Mouse (Mus musculus) left cerebral cortex, postnatal 14 days (tissue): ENCODE results near the gene Klhl42. TPM values are rescaled to one million over a fixed set of nuclear protein-coding genes. Genes with fewer than 3 reads are reported as not detected.

Source experiments
- DNase-seq, 2 experiments: peaks; one replicate each; pipeline ENCODE4 v3.0.0; 2021 to 2022; ENCODE audit warnings: low spot score in 2 of 2, mixed read lengths in 1 of 2
- intact Hi-C: fragments of 180-260 bp; cut with DNase I; formaldehyde crosslinking; loops from one replicate; pipeline ENCODE4 v1.15.1; 2025
- total RNA-seq, 2 experiments: library from RNA; stranded (reverse); gene quantifications; 2 replicates each; pipeline ENCODE4 v1.2.3; 2021

Gene Klhl42
- total RNA-seq, 2 experiments from 2014 or later, result 22.9 to 23.8 TPM

- intact Hi-C loops, result no loop called here
These were observed 47.1 kb downstream of the Klhl42 start for GRCm38 (mm10) chr6:147138260-147138659.

GRCm38 (mm10) chr6:147140600-147141154 is 49.5 kb downstream of the Klhl42 start:
- intact Hi-C loops, result no loop called here
- no peak for DNase-seq

More at GRCm38 (mm10) chr6:147138260-147138659, 47.1 kb downstream of the Klhl42 start:
- no peak for DNase-seq

GRCm38 (mm10) chr6:147144664-147145063 is 53.5 kb downstream of the Klhl42 start:
- DNase-seq, result no peak
- intact Hi-C loops, result no loop called here

GRCm38 (mm10) chr6:147145277-147145676 is 54.1 kb downstream of the Klhl42 start:
- intact Hi-C loops, result no loop called here
- DNase-seq, result peak; percentile 54 to 60

- no peak for DNase-seq
- intact Hi-C loops, result no loop called here
These were observed 54.6 kb downstream of the Klhl42 start for GRCm38 (mm10) chr6:147145753-147146152.

- intact Hi-C loops, result no loop called here
- DNase-seq, result no peak
These were observed 59.9 kb downstream of the Klhl42 start for GRCm38 (mm10) chr6:147151069-147151468.

GRCm38 (mm10) chr6:147151839-147152238 is 60.7 kb downstream of the Klhl42 start:
- DNase-seq, result no peak
- intact Hi-C loops, result no loop called here

GRCm38 (mm10) chr6:147155085-147155484 is 63.9 kb downstream of the Klhl42 start:
- intact Hi-C loops, result no loop called here
- no peak for DNase-seq

- no peak for DNase-seq
- intact Hi-C loops, result no loop called here
These were observed 70.8 kb downstream of the Klhl42 start for GRCm38 (mm10) chr6:147161818-147162584.

Other genes starting within 250 kb of the Klhl42 start
- gene Smco2, start 241.3 kb upstream of the Klhl42 start, total RNA-seq, result not detected
- 10 to 100 TPM; 65.4 to 86.1 TPM for gene Ppfibp1, start 202.9 kb upstream of the Klhl42 start, total RNA-seq
- not detected for gene 1700034J05Rik, start 137.0 kb upstream of the Klhl42 start, total RNA-seq
- gene Rep15, start 58.8 kb upstream of the Klhl42 start, total RNA-seq, result 1 to 10 TPM; 1.6 to 2.5 TPM
- 10 to 100 TPM; 42.8 to 45.9 TPM for gene Mrps35, start 48.6 kb upstream of the Klhl42 start, total RNA-seq
- under 1 TPM; 0.53 to 0.70 TPM for gene Mansc4, start 4.3 kb upstream of the Klhl42 start, total RNA-seq
- 1 to 10 TPM; 3.7 to 3.8 TPM for gene Pthlh, start 172.8 kb downstream of the Klhl42 start, total RNA-seq